Mouse (Mus musculus) embryonic facial prominence, embryonic 14.5 days (tissue): ENCODE measurements around the gene Nppc. TPM values are rescaled to one million over a fixed set of nuclear protein-coding genes. Genes with fewer than 3 reads are reported as not detected.
A peak's percentile ranks its signal among the peaks of the same experiment; 100 is the strongest.

Source experiments
- ATAC-seq: fragments of 200-750 bp; cut with Nextera tagmentation; 2 replicates; pipeline ENCODE4 v1.8.0; 2017; ENCODE audit warnings: low read depth, moderate number of reproducible peaks, moderate TSS enrichment
- DNase-seq: peaks from one replicate; pipeline ENCODE4 v3.0.0-alpha.2; 2015; ENCODE audit warnings: low spot score
- H3K27ac ChIP-seq: fragments of 300-500 bp; sonication (generic); replicated peaks from 2 replicates; pipeline ENCODE4 v1.5.1; 2014; ENCODE audit warnings: low read depth, mild to moderate bottlenecking, low read length, moderate library complexity
- H3K27me3 ChIP-seq: fragments of 300-500 bp; sonication (generic); replicated peaks from 2 replicates; pipeline ENCODE4 v1.6.1; 2014; ENCODE audit warnings: low read length; ENCODE audit not compliant: control insufficient read depth, insufficient read depth
- H3K36me3 ChIP-seq: fragments of 300-500 bp; sonication (generic); 2 replicates; pipeline ENCODE4 v1.6.1; 2014; ENCODE audit warnings: low read length, mixed read lengths; ENCODE audit not compliant: control insufficient read depth, insufficient read depth
- H3K4me1 ChIP-seq: fragments of 300-500 bp; sonication (generic); 2 replicates; pipeline ENCODE4 v1.6.1; 2014; ENCODE audit warnings: antibody characterized with exemption, low read length; ENCODE audit not compliant: control insufficient read depth, insufficient read depth
- H3K4me2 ChIP-seq: fragments of 300-500 bp; sonication (generic); 2 replicates; pipeline ENCODE4 v1.6.1; 2014; ENCODE audit warnings: low read depth, mild to moderate bottlenecking, low read length, moderate library complexity, mixed read lengths
- H3K4me3 ChIP-seq: fragments of 300-500 bp; sonication (generic); 2 replicates; pipeline ENCODE4 v1.5.1; 2014; ENCODE audit warnings: low read depth, mild to moderate bottlenecking, low read length
- H3K9ac ChIP-seq: fragments of 300-500 bp; sonication (generic); 2 replicates; pipeline ENCODE4 v1.6.1; 2014; ENCODE audit warnings: low read depth, mild to moderate bottlenecking, low read length, moderate library complexity, mixed read lengths
- H3K9me3 ChIP-seq: fragments of 300-500 bp; sonication (generic); 2 replicates; pipeline ENCODE4 v1.6.1; 2016; ENCODE audit warnings: low read length; ENCODE audit not compliant: control insufficient read depth
- WGBS: fragments of 180-500 bp; shearing (Covaris S2); extraction: QIAGEN DNeasy Blood & Tissue Kit; methylation state at CpG from one replicate; pipeline ENCODE4 v1.1.7; 2014; 5-methylcytosine and 5-hydroxymethylcytosine counted together
- polyA plus RNA-seq: library from polyadenylated mRNA; unstranded; fragments of >200 nt; fragmentation: Nextera tagmentation; extraction: Ambion mirVana; gene quantifications from 2 replicates; pipeline ENCODE4 v1.2.1, GENCODE M21; 2014

Nppc gene
- polyA plus RNA-seq, 1 experiment from 2014 or later: 10.5 TPM

- H3K27ac ChIP-seq: no peak overlapping the region
- H3K36me3 ChIP-seq: no peaks in the 10 kb centered on the region
- no peak overlapping the region for H3K9ac ChIP-seq
- no peaks in the 10 kb centered on the region for H3K9me3 ChIP-seq
- 0 out of 2 replicates have a peak, but pooled peaks cover 9% of the 10 kb centered on the region for H3K4me1 ChIP-seq
- no peaks in the 10 kb centered on the region for H3K27me3 ChIP-seq
- H3K4me2 ChIP-seq: no peak overlapping the region
- 77% methylated on average over 3 of the region's 3 CpGs for WGBS
- DNase-seq (peak; percentile 13), ATAC-seq (no peak)
- no peak overlapping the region for H3K4me3 ChIP-seq
Observed at GRCm38 (mm10) chr1:86677624-86678023, 7.3 kb upstream of the Nppc start.

GRCm38 (mm10) chr1:86675126-86675525, 4.8 kb upstream of the Nppc start:
- H3K4me1 ChIP-seq: 0 out of 2 replicates have a peak, but pooled peaks cover 12% of the 10 kb centered on the region
- DNase-seq (peak; percentile 38), ATAC-seq (no peak)
- H3K27ac ChIP-seq: no peak overlapping the region; the same call in 1 of the 2 replicates
- H3K4me3 ChIP-seq: no peak overlapping the region
- no peaks in the 10 kb centered on the region for H3K9me3 ChIP-seq
- no peak overlapping the region for H3K9ac ChIP-seq
- H3K4me2 ChIP-seq: no peak overlapping the region
- no peaks in the 10 kb centered on the region for H3K36me3 ChIP-seq
- 65% methylated on average over 12 of the region's 12 CpGs for WGBS
- H3K27me3 ChIP-seq: peaks cover 16% of the 10 kb centered on the region

- Histone ChIP-seq H3K4me1 (0 out of 2 replicates have a peak, but pooled peaks cover 17% of the 10 kb centered on the region), H3K4me2 (no peak overlapping the region), H3K27me3 (peaks cover 23% of the 10 kb centered on the region), H3K36me3 (no peaks in the 10 kb centered on the region), H3K4me3 (no peak overlapping the region), H3K9me3 (no peaks in the 10 kb centered on the region), H3K9ac (no peak overlapping the region), H3K27ac (no peak overlapping the region; the same call in 1 of the 2 replicates)
- WGBS: 35% methylated on average over 8 of the region's 9 CpGs
- DNase-seq: peak; percentile 79
- peak; percentile 27; the same call in 1 of the 2 replicates for ATAC-seq
Observed at GRCm38 (mm10) chr1:86674385-86674784, 4.0 kb upstream of the Nppc start.

- Histone ChIP-seq H3K9ac (peak overlapping the region; percentile 58), H3K27ac (no peak overlapping the region), H3K4me3 (peak overlapping the region; percentile 49), H3K27me3 (peaks cover 43% of the 10 kb centered on the region), H3K4me1 (0 out of 2 replicates have a peak, but pooled peaks cover 13% of the 10 kb centered on the region), H3K9me3 (no peaks in the 10 kb centered on the region), H3K4me2 (peak overlapping the region; percentile 83), H3K36me3 (no peaks in the 10 kb centered on the region)
- peak; percentile 91 for DNase-seq
- ATAC-seq: peak; percentile 35
- WGBS: 1% methylated on average over 39 of the region's 44 CpGs
Observed at GRCm38 (mm10) chr1:86669552-86670273, 658 bp downstream of the Nppc start.

GRCm38 (mm10) chr1:86665091-86665490, 5.3 kb downstream of the Nppc start:
- Histone ChIP-seq H3K9me3 (no peaks in the 10 kb centered on the region), H3K4me1 (0 out of 2 replicates have a peak, but pooled peaks cover 5% of the 10 kb centered on the region), H3K27me3 (peaks cover 27% of the 10 kb centered on the region), H3K9ac (no peak overlapping the region), H3K36me3 (no peaks in the 10 kb centered on the region), H3K27ac (no peak overlapping the region), H3K4me3 (no peak overlapping the region), H3K4me2 (no peak overlapping the region)
- DNase-seq (no peak), ATAC-seq (no peak)
- WGBS: 53% methylated on average over 2 of the region's 2 CpGs

- H3K27ac ChIP-seq: no peak overlapping the region
- DNase-seq: no peak
- no peak overlapping the region for H3K9ac ChIP-seq
- WGBS: 93% methylated on average over 5 of the region's 5 CpGs
- H3K4me3 ChIP-seq: no peak overlapping the region
- ATAC-seq: no peak
- no peak overlapping the region for H3K4me2 ChIP-seq
- H3K9me3 ChIP-seq: no peaks in the 10 kb centered on the region
- H3K36me3 ChIP-seq: no peaks in the 10 kb centered on the region
- H3K4me1 ChIP-seq: no peaks in the 10 kb centered on the region
- H3K27me3 ChIP-seq: no peaks in the 10 kb centered on the region
Observed at GRCm38 (mm10) chr1:86657071-86657470, 13.3 kb downstream of the Nppc start.

- DNase-seq (no peak), ATAC-seq (no peak)
- no peaks in the 10 kb centered on the region for H3K36me3 ChIP-seq
- H3K9ac ChIP-seq: no peak overlapping the region
- H3K4me2 ChIP-seq: no peak overlapping the region
- H3K27me3 ChIP-seq: no peaks in the 10 kb centered on the region
- WGBS: 59% methylated on average over 4 of the region's 4 CpGs
- H3K4me1 ChIP-seq: no peaks in the 10 kb centered on the region
- no peak overlapping the region for H3K27ac ChIP-seq
- no peak overlapping the region for H3K4me3 ChIP-seq
- no peaks in the 10 kb centered on the region for H3K9me3 ChIP-seq
Observed at GRCm38 (mm10) chr1:86652675-86653074, 17.7 kb downstream of the Nppc start.

- Histone ChIP-seq H3K9me3 (no peaks in the 10 kb centered on the region), H3K4me3 (no peak overlapping the region), H3K4me2 (no peak overlapping the region), H3K27ac (no peak overlapping the region), H3K9ac (no peak overlapping the region), H3K4me1 (no peaks in the 10 kb centered on the region), H3K36me3 (no peaks in the 10 kb centered on the region), H3K27me3 (no peaks in the 10 kb centered on the region)
- ATAC-seq: peak; percentile 44; the same call in 1 of the 2 replicates
- DNase-seq: peak; percentile 36
- WGBS: 12% methylated on average over 6 of the region's 6 CpGs
Observed at GRCm38 (mm10) chr1:86650272-86650671, 20.1 kb downstream of the Nppc start.

- H3K4me2 ChIP-seq: no peak overlapping the region
- no peak overlapping the region for H3K4me3 ChIP-seq
- 53% methylated on average over 2 of the region's 2 CpGs for WGBS
- H3K9me3 ChIP-seq: no peaks in the 10 kb centered on the region
- H3K27me3 ChIP-seq: no peaks in the 10 kb centered on the region
- ATAC-seq (no peak), DNase-seq (no peak)
- H3K9ac ChIP-seq: no peak overlapping the region
- H3K4me1 ChIP-seq: no peaks in the 10 kb centered on the region
- no peaks in the 10 kb centered on the region for H3K36me3 ChIP-seq
- no peak overlapping the region for H3K27ac ChIP-seq
Observed at GRCm38 (mm10) chr1:86647517-86647916, 22.9 kb downstream of the Nppc start.
